Mouse (Mus musculus) c-Kit-positive CD71-positive TER-119-negative erythroid progenitor cells, embryonic 14.5 days (primary cell): ENCODE data around the gene 4930523C07Rik.
A peak's percentile ranks its signal among the peaks of the same experiment; 100 is the strongest.

Experiments
- DNase-seq: peaks from one replicate; pipeline ENCODE4 v3.0.0-alpha.2; 2013; ENCODE audit warnings: low read depth

4930523C07Rik gene

DNA sequence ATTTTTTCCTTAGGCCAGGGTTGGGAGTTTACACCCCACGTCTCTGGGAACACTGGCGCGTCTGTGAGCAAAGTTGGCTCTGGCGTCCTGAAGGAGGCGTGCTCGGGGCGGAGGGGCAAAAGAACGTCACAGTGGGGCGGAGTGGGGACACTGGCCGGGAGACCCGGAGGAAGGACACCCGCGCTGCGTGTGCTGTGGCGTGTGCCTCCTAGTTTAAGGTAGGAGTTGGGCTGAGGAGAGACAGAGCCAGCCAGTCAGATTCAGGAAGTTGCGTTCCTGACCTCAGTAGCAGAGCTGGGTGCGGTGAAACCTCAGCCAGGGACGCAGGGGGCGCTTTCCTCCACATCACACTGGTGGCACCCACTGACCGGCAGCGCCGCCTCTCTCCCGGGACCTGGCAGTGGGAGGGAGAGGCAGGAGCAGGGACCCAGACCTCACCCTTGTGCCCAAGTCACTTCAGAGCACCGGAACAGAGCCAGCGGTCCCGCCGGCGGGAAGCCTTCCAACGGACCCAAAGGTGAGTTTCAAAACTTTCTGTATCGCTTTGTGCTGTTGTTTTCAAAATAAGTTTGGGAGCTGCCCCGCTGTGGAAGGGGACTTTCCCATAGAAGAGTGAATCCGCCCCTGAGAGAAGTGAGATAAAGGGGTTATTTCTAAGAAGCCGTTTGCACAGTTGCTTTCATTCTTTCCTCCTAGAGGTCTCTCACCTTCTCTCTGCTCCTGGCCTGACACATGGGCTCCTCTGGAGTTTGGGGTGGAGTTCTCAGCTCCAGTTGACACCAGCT lies at the start of gene 4930523C07Rik:
Gene 4930523C07Rik, plus strand, starts transcription at position 146 of the 785 bp plus-strand sequence.
- DNase-seq, result peak; percentile 74

- DNase-seq, result no peak
Measured at GRCm38 (mm10) chr1:159997329-159997728, 46.9 kb upstream of the 4930523C07Rik start.

DNA sequence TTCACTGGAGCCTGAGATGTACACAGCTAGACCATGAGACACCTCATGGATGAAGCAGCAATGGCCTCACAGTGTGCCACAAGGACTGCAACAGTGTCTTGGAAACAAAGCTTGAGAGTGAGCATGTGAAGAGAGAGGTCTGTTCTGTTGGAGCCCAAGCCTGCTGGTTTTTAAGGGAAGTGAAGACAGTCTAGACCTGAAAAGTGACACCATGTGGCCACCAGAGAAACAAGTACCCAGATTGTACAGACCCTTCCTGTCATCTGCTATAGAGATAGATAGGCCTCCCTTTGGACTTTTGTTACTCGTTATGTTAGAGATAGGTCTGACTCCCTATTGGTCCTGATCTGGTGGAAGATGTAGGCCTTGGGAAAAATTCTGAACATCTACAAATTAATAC lies 45.8 kb upstream of the 4930523C07Rik start:
- DNase-seq, result no peak

- no peak for DNase-seq
Measured at GRCm38 (mm10) chr1:159999232-159999631, 45.0 kb upstream of the 4930523C07Rik start.

- DNase-seq, result no peak
Measured at GRCm38 (mm10) chr1:160005319-160005718, 38.9 kb upstream of the 4930523C07Rik start.

DNA sequence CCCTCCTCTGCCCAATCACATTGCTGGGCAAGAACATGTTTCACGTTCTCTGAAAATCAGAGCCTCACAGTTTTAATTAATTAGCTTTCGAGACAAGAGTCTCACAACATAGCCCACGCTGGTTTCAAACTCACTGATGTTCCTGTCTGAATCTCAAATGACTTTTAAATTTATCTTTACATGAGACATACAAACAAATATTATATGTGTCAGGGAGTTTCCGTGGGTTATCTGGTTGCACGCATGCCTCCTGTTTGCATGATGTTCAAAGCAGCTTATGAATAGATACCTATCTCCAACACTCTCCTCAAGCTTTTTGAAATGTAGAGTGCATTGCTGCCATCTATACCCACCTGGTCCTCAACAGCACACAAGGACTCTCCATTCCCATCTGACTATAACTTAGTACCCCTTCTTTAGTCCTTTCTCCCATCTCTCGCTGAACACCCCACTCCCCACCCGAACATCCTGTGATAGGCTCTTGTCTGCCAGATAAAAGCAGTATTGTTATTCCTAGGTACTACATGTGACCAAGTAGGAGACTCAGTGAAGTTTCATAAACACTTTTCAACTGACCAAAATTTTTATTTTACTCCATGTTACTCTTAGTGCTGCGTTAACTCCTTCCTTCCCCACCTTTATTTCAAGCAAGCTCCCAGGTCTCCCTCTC lies 37.1 kb upstream of the 4930523C07Rik start:
- no peak for DNase-seq

DNA sequence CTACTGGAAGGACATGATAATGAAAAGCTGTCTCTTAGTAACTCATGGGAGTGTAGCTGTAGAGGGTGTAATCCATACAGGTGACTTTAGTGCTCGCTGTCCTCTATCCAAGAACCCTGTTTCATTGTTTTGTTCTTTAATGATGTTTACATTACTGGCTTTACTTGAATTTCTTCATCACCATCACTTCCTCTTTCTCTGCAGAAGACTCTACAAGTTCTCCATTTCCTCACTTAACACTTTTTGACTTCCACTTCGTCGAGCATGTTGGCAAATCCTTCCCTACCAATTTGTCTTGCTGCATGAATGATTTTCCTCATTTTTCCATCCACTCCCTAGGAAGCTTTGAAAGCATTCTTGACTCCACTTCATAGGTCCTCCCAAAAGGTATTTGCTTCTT lies 31.1 kb upstream of the 4930523C07Rik start:
- DNase-seq, result no peak

DNA sequence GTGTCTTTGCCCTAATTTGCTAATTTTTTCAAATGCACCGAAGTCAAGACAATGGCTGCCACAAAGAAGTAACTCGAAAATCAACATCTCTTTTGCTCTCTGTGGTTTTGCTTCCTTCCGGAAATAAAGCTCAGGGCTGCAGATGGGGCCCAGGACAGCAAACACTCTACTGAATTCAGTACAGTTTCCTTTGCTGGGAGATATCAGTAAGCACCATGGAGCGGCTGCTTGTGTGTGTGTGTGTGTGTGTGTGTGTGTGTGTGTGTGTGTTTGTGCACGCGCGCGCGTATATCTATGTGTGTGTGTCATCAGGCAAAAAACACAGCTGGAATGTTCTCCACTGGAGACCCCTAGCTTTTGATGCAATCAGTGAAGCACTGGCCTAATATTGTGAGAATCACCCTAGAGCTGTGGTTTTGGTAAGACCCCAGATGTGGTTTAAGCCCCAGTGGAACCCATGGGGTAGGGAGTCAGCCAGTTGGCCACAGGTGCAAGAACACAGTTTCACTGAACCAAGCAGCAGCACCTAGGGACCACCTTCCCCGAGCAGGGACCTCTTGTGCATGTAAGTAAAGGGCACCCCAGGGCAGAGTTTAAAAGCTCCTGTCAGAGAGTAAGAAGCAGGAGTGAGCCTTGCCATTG lies 19.7 kb upstream of the 4930523C07Rik start:
- DNase-seq, result no peak

DNA sequence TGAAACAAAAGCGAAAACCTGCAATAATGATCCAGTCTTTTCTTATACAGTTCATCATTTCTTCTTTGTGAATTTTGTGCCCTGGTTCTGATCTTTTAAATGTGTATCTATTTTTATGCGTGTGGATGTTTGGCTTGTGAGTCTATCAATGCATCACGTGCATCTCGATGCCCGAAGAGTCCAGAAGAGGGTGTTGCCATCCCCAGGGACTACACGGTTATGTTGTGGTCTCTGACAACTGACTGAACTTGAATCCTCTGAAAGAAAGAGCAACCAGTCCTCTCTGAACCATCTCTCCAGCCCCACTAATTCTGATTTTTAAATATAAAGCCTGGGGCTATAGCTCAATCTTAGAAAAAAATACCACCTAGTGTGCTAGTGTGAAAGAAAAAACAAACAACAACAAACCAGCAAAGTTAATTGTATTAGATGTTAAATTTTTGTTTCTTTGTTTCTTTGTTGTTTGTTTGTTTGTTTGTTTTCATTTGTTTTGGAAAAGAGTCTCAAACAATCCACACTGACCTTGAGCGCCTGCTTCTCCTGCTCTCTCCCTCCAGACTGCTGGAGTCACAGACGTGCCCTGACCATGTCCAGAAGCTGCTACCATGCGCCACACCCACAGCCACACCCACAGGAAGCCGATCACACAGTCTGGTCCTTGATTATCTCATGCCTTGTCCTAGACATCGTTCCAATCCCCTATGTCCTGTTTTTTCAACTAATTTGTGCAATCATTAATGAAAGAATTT lies 18.9 kb upstream of the 4930523C07Rik start:
- no peak for DNase-seq

- DNase-seq, result no peak
Measured at GRCm38 (mm10) chr1:160025895-160026255, 18.3 kb upstream of the 4930523C07Rik start.

GRCm38 (mm10) chr1:160027939-160028338 lies 16.2 kb upstream of the 4930523C07Rik start:
- no peak for DNase-seq

- DNase-seq, result no peak
Measured at GRCm38 (mm10) chr1:160033948-160034598, 10.1 kb upstream of the 4930523C07Rik start.

DNA sequence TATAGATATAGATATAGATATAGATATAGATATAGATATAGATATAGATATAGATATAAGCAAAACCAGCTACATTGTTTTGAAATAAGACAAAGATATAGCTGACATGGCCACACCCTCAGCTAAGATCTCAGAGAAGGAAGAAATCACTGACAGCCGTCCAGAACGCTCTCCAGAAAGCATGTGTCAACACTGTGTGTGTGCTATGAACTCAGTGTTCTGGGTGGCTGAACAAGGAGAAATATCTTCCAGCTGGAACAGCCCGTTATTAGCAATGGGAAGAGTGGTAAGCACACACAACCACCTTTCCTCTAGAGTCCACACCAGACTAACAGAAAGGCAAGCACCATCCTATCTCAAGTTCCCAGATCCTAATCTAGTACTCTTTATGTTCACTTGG lies 8.6 kb upstream of the 4930523C07Rik start:
- no peak for DNase-seq

- no peak for DNase-seq
Measured at GRCm38 (mm10) chr1:160036996-160037521, 7.1 kb upstream of the 4930523C07Rik start.

GRCm38 (mm10) chr1:160039951-160040645 lies 4.1 kb upstream of the 4930523C07Rik start:
- no peak for DNase-seq

GRCm38 (mm10) chr1:160041264-160041775 lies 2.9 kb upstream of the 4930523C07Rik start:
- no peak for DNase-seq

DNA sequence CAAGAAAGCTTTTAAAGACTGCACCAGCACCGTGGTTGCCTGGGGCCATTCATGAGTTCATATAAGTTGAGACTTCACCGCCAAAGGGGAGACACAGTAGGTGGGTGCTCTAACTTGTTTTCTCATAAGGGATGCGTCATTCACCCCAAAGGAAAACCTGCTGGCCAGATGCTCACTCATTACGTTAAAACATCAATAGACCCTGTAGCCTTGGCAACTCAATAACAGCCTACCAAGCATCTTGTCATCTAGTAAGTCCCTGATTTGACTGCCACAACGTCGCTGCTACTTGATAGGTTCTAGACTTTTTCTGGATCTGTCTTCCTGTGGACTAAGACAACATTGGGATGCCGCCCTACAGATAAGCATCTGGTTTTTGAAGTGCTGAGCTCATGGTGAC lies 1.8 kb upstream of the 4930523C07Rik start:
- no peak for DNase-seq

- DNase-seq, result no peak
Measured at GRCm38 (mm10) chr1:160043271-160043975, 759 bp upstream of the 4930523C07Rik start.

- DNase-seq, result no peak
Measured at GRCm38 (mm10) chr1:160045056-160045715, 1.0 kb downstream of the 4930523C07Rik start.
